Mouse (Mus musculus): ENCODE results near the gene Haus6. TPM values are rescaled to one million over a fixed set of nuclear protein-coding genes. Genes with fewer than 3 reads are reported as not detected.

Gene Haus6
- polyA plus RNA-seq, 1 experiment, result 3.3 TPM

GRCm38 (mm10) chr4:86561061-86561460, 50.8 kb downstream of the Haus6 start:
- no peak overlapping the region for H3ac ChIP-seq (ENCODE audit: control insufficient read depth, insufficient read length)
- TF ChIP-seq MYOD1 (IDR thresholded peaks at IDR 0.05; ENCODE audit: control insufficient read depth in 1 of 3, insufficient read length in 2 of 3, low read depth in 2 of 3) (no peak), E2F4 (IDR thresholded peaks at IDR 0.05; ENCODE audit: insufficient read depth) (no peak), POLR2A (IDR thresholded peaks at IDR 0.05; ENCODE audit: insufficient read length, low read depth) (no peak)

GRCm38 (mm10) chr4:86559006-86559405, 52.8 kb downstream of the Haus6 start:
- TF ChIP-seq TCF3 (IDR thresholded peaks at IDR 0.05; ENCODE audit: insufficient read length, low read depth), result no peak
- no peak for TF ChIP-seq POLR2AphosphoS2 (IDR thresholded peaks at IDR 0.05; ENCODE audit: insufficient read length, low read depth)
- TF ChIP-seq USF1 (IDR thresholded peaks at IDR 0.05; ENCODE audit: low read depth), result no peak
- TF ChIP-seq MYOD1 (IDR thresholded peaks at IDR 0.05; ENCODE audit: control insufficient read depth in 1 of 3, insufficient read length in 2 of 3, low read depth in 2 of 3), result no peak
- no peak for TF ChIP-seq CEBPB (IDR thresholded peaks at IDR 0.05; ENCODE audit: insufficient read depth, poor library complexity, severe bottlenecking)
- TF ChIP-seq SRF (IDR thresholded peaks at IDR 0.05; ENCODE audit: control insufficient read depth, insufficient read length, low read depth), result no peak
- no peak for TF ChIP-seq REST (IDR thresholded peaks at IDR 0.05; ENCODE audit: insufficient read depth, insufficient read length)
- TF ChIP-seq MYOG (IDR thresholded peaks at IDR 0.05; ENCODE audit: control insufficient read depth in 1 of 3, insufficient read depth in 1 of 3, insufficient read length in 2 of 3, low read depth in 2 of 3), result no peak
- no peaks in the 10 kb centered on the region for H3K36me3 ChIP-seq (ENCODE audit: control insufficient read depth, insufficient read depth)
- no peaks in the 10 kb centered on the region for H3K79me2 ChIP-seq (ENCODE audit: control insufficient read depth, insufficient read depth)
- H3K27me3 ChIP-seq (ENCODE audit: control insufficient read depth, insufficient read depth, insufficient read length), result peaks cover 9% of the 10 kb centered on the region
- no peak overlapping the region for H3K4me3 ChIP-seq
- H3ac ChIP-seq (ENCODE audit: control insufficient read depth, insufficient read length), result no peak overlapping the region
- no peak overlapping the region for H3K4me2 ChIP-seq (ENCODE audit: low read depth)

More at GRCm38 (mm10) chr4:86561061-86561460, 50.8 kb downstream of the Haus6 start:
- H3K4me3 ChIP-seq, result no peak overlapping the region
- H3K27me3 ChIP-seq (ENCODE audit: control insufficient read depth, insufficient read depth, insufficient read length), result peaks cover 9% of the 10 kb centered on the region
- H3K79me2 ChIP-seq (ENCODE audit: control insufficient read depth, insufficient read depth), result no peaks in the 10 kb centered on the region
- H3K4me2 ChIP-seq (ENCODE audit: low read depth), result no peak overlapping the region
- H3K36me3 ChIP-seq (ENCODE audit: control insufficient read depth, insufficient read depth), result no peaks in the 10 kb centered on the region

- Histone ChIP-seq H3K4me3 (no peak within 1 kb of the TSS), H3K36me3 (ENCODE audit: control insufficient read depth, insufficient read depth) (no peaks in the 10 kb centered on the region), H3K27me3 (ENCODE audit: control insufficient read depth, insufficient read depth, insufficient read length) (peaks cover 17% of the 10 kb centered on the region), H3K4me2 (ENCODE audit: low read depth) (no peak within 1 kb of the TSS), H3K79me2 (ENCODE audit: control insufficient read depth, insufficient read depth) (no peaks in the 10 kb centered on the region), H3ac (ENCODE audit: control insufficient read depth, insufficient read length) (no peak within 1 kb of the TSS)
- TF ChIP-seq POLR2AphosphoS2 (IDR thresholded peaks at IDR 0.05; ENCODE audit: insufficient read length, low read depth) (no peak), MAX (IDR thresholded peaks at IDR 0.05; ENCODE audit: low read depth) (no peak), MYOG (IDR thresholded peaks at IDR 0.05; ENCODE audit: control insufficient read depth in 1 of 3, insufficient read depth in 1 of 3, insufficient read length in 2 of 3, low read depth in 2 of 3) (no peak), USF1 (IDR thresholded peaks at IDR 0.05; ENCODE audit: low read depth) (no peak), MYOD1 (IDR thresholded peaks at IDR 0.05; ENCODE audit: control insufficient read depth in 1 of 3, insufficient read length in 2 of 3, low read depth in 2 of 3) (no peak), E2F4 (IDR thresholded peaks at IDR 0.05; ENCODE audit: insufficient read depth) (no peak), REST (IDR thresholded peaks at IDR 0.05; ENCODE audit: insufficient read depth, insufficient read length) (no peak), SRF (IDR thresholded peaks at IDR 0.05; ENCODE audit: control insufficient read depth, insufficient read length, low read depth) (no peak), POLR2A (IDR thresholded peaks at IDR 0.05; ENCODE audit: insufficient read length, low read depth) (no peak), CEBPB (IDR thresholded peaks at IDR 0.05; ENCODE audit: insufficient read depth, poor library complexity, severe bottlenecking) (no peak), TCF12 (IDR thresholded peaks at IDR 0.05; ENCODE audit: insufficient read depth, poor library complexity, severe bottlenecking) (no peak), TCF3 (IDR thresholded peaks at IDR 0.05; ENCODE audit: insufficient read length, low read depth) (no peak)
Observed at GRCm38 (mm10) chr4:86558228-86558627, 53.6 kb downstream of the Haus6 start, which contains the start of gene Saxo1. Gene Saxo1 (minus strand): TSS chr4:86558328.

GRCm38 (mm10) chr4:86557371-86557770, 54.5 kb downstream of the Haus6 start:
- TF ChIP-seq SRF (IDR thresholded peaks at IDR 0.05; ENCODE audit: control insufficient read depth, insufficient read length, low read depth), result no peak
- TF ChIP-seq MYOG (IDR thresholded peaks at IDR 0.05; ENCODE audit: control insufficient read depth in 1 of 3, insufficient read depth in 1 of 3, insufficient read length in 2 of 3, low read depth in 2 of 3), result no peak
- TF ChIP-seq E2F4 (IDR thresholded peaks at IDR 0.05; ENCODE audit: insufficient read depth), result no peak
- TF ChIP-seq USF1 (IDR thresholded peaks at IDR 0.05; ENCODE audit: low read depth), result no peak
- TF ChIP-seq CEBPB (IDR thresholded peaks at IDR 0.05; ENCODE audit: insufficient read depth, poor library complexity, severe bottlenecking), result no peak
- no peak for TF ChIP-seq POLR2A (IDR thresholded peaks at IDR 0.05; ENCODE audit: insufficient read length, low read depth)
- TF ChIP-seq MYOD1 (IDR thresholded peaks at IDR 0.05; ENCODE audit: control insufficient read depth in 1 of 3, insufficient read length in 2 of 3, low read depth in 2 of 3), result no peak
- TF ChIP-seq POLR2AphosphoS2 (IDR thresholded peaks at IDR 0.05; ENCODE audit: insufficient read length, low read depth), result no peak
- no peak for TF ChIP-seq REST (IDR thresholded peaks at IDR 0.05; ENCODE audit: insufficient read depth, insufficient read length)
- no peak for TF ChIP-seq TCF12 (IDR thresholded peaks at IDR 0.05; ENCODE audit: insufficient read depth, poor library complexity, severe bottlenecking)
- TF ChIP-seq TCF3 (IDR thresholded peaks at IDR 0.05; ENCODE audit: insufficient read length, low read depth), result no peak
- TF ChIP-seq MAX (IDR thresholded peaks at IDR 0.05; ENCODE audit: low read depth), result no peak
- no peak overlapping the region for H3K4me3 ChIP-seq
- H3ac ChIP-seq (ENCODE audit: control insufficient read depth, insufficient read length), result no peak overlapping the region
- no peaks in the 10 kb centered on the region for H3K79me2 ChIP-seq (ENCODE audit: control insufficient read depth, insufficient read depth)
- H3K27me3 ChIP-seq (ENCODE audit: control insufficient read depth, insufficient read depth, insufficient read length), result peaks cover 18% of the 10 kb centered on the region
- no peaks in the 10 kb centered on the region for H3K36me3 ChIP-seq (ENCODE audit: control insufficient read depth, insufficient read depth)
- no peak overlapping the region for H3K4me2 ChIP-seq (ENCODE audit: low read depth)

GRCm38 (mm10) chr4:86555035-86555707, 56.7 kb downstream of the Haus6 start:
- no peak overlapping the region for H3K4me2 ChIP-seq (ENCODE audit: low read depth)
- H3K36me3 ChIP-seq (ENCODE audit: control insufficient read depth, insufficient read depth), result no peaks in the 10 kb centered on the region
- TF ChIP-seq MAX (IDR thresholded peaks at IDR 0.05; ENCODE audit: low read depth), result no peak
- no peak for TF ChIP-seq MYOG (IDR thresholded peaks at IDR 0.05; ENCODE audit: control insufficient read depth in 1 of 3, insufficient read depth in 1 of 3, insufficient read length in 2 of 3, low read depth in 2 of 3)
- no peak for TF ChIP-seq TCF3 (IDR thresholded peaks at IDR 0.05; ENCODE audit: insufficient read length, low read depth)
- TF ChIP-seq POLR2A (IDR thresholded peaks at IDR 0.05; ENCODE audit: insufficient read length, low read depth), result no peak
- H3ac ChIP-seq (ENCODE audit: control insufficient read depth, insufficient read length), result no peak overlapping the region
- H3K27me3 ChIP-seq (ENCODE audit: control insufficient read depth, insufficient read depth, insufficient read length), result peaks cover 18% of the 10 kb centered on the region
- no peak overlapping the region for H3K4me3 ChIP-seq
- no peaks in the 10 kb centered on the region for H3K79me2 ChIP-seq (ENCODE audit: control insufficient read depth, insufficient read depth)

All from myocyte (in vitro differentiated cells).